Comparison of ENCODE assay signal across 8 mouse cellular contexts in genomic region chr9:44042836-44043707, GRCm38 (mm10). TPM values are rescaled to one million over a fixed set of nuclear protein-coding genes. Genes with fewer than 3 reads are reported as not detected.
A peak's percentile ranks its signal among the peaks of the same experiment; 100 is the strongest.
DNase-seq lines count a peak whose midpoint lies in the region; ATAC-seq and TF ChIP-seq lines count a peak whose summit lies in the region.

Gene Thy1, plus strand, starts transcription at chr9:44043384.

- peak; percentile 41 for DNase-seq in ES-E14 (ENCODE audit: low read depth, low spot score)
- DNase-seq in adrenal gland, postnatal 25 days, result peak; percentile 17
- peak; percentile 59 for DNase-seq in kidney, postnatal 10 days
- no peak for DNase-seq in B cell, adult 2 months

- H3K27ac ChIP-seq in ES-E14 (ENCODE audit: insufficient read depth, low read depth, low read length, poor library complexity, severe bottlenecking), result no peak within 1 kb of the TSS
- H3K27ac ChIP-seq in embryonic fibroblast, embryonic 13.5 days (ENCODE audit: insufficient read depth, low read length), result peak within 1 kb of the TSS; percentile 49
- H3K27ac ChIP-seq in heart, embryonic 12.5 days (ENCODE audit: poor library complexity, severe bottlenecking), result no peak within 1 kb of the TSS
- H3K27ac ChIP-seq in liver, embryonic 12.5 days, result no peak within 1 kb of the TSS
- peak within 1 kb of the TSS; percentile 72 for H3K27ac ChIP-seq in olfactory bulb, adult 2 months (ENCODE audit: insufficient read depth, low read depth, low read length)

- peaks cover 0 to 14% of the 10 kb centered on the region in 2 experiments; a peak in 2 of 4 replicates for H3K4me1 ChIP-seq in ES-E14 (ENCODE audit: control insufficient read depth in 2 of 2, insufficient read depth in 2 of 2, low read length in 2 of 2, poor library complexity in 1 of 2)
- H3K4me1 ChIP-seq in embryonic fibroblast, embryonic 13.5 days (ENCODE audit: control insufficient read depth, insufficient read depth, low read length), result peaks cover 5% of the 10 kb centered on the region
- peaks cover 14% of the 10 kb centered on the region for H3K4me1 ChIP-seq in heart, embryonic 12.5 days (replicated peaks)
- H3K4me1 ChIP-seq in liver, embryonic 12.5 days, result peaks cover 5% of the 10 kb centered on the region; the same call in 1 of the 2 replicates
- H3K4me1 ChIP-seq in olfactory bulb, adult 2 months (ENCODE audit: control insufficient read depth, insufficient read depth, low read length), result peaks cover 29% of the 10 kb centered on the region

- peak within 1 kb of the TSS; percentile 57 to 71 for H3K4me3 ChIP-seq in ES-E14 (ENCODE audit: insufficient read depth in 1 of 2, low read depth in 1 of 2, low read length in 2 of 2, poor library complexity in 1 of 2, severe bottlenecking in 1 of 2)
- H3K4me3 ChIP-seq in embryonic fibroblast, embryonic 13.5 days (ENCODE audit: insufficient read depth, low read length), result peak within 1 kb of the TSS; percentile 59
- H3K4me3 ChIP-seq in heart, embryonic 12.5 days, result peak within 1 kb of the TSS; percentile 39
- peak within 1 kb of the TSS; percentile 10; the same call in 1 of the 2 replicates for H3K4me3 ChIP-seq in liver, embryonic 12.5 days
- peak within 1 kb of the TSS; percentile 76 for H3K4me3 ChIP-seq in olfactory bulb, adult 2 months (ENCODE audit: insufficient read depth, low read depth, low read length)

- TF ChIP-seq POLR2A in embryonic fibroblast, embryonic 13.5 days (IDR thresholded peaks at IDR 0.05; ENCODE audit: low read depth, low read length), result peak; percentile 97
- TF ChIP-seq POLR2A in olfactory bulb, adult 2 months (IDR thresholded peaks at IDR 0.05; ENCODE audit: insufficient read depth, low read depth, low read length), result peak; percentile 41; the same call in 1 of the 2 replicates

- peaks cover 62% of the 10 kb centered on the region for H3K27me3 ChIP-seq in heart, embryonic 12.5 days (replicated peaks)
- peaks cover 80% of the 10 kb centered on the region for H3K27me3 ChIP-seq in liver, embryonic 12.5 days (replicated peaks)

- no peak for TF ChIP-seq CTCF in embryonic fibroblast, embryonic 13.5 days (IDR thresholded peaks at IDR 0.05; ENCODE audit: borderline replicate concordance, insufficient read depth, low read length)
- TF ChIP-seq CTCF in olfactory bulb, adult 2 months (IDR thresholded peaks at IDR 0.05; ENCODE audit: insufficient read depth, low read depth, low read length), result no peak

- WGBS in heart, embryonic 12.5 days, result under 1% methylated on average over 30 of the region's 30 CpGs
- WGBS in liver, embryonic 12.5 days (ENCODE audit: insufficient replicate concordance), result 3% methylated on average over 30 of the region's 30 CpGs
- 1% methylated on average over 30 of the region's 30 CpGs for WGBS in olfactory bulb, adult 2 months

- in situ Hi-C loops in ES-E14 (cut with MboI; ENCODE audit: low sequenced_read_pairs in 2 of 2, unreplicated experiment in 2 of 2), result no loop called here

- H3K9ac ChIP-seq in ES-E14 (ENCODE audit: insufficient read depth, low read depth, low read length, poor library complexity, severe bottlenecking), result peak within 1 kb of the TSS; percentile 42; the same call in 1 of the 2 replicates
- peak within 1 kb of the TSS; percentile 28; the same call in 1 of the 2 replicates for H3K9ac ChIP-seq in heart, embryonic 12.5 days
- no peak within 1 kb of the TSS for H3K9ac ChIP-seq in liver, embryonic 12.5 days

- peak; percentile 27; the same call in 1 of the 2 replicates for ATAC-seq in heart, embryonic 12.5 days (ENCODE audit: insufficient number of reproducible peaks, low FRiP score)
- ATAC-seq in liver, embryonic 12.5 days, result no peak

- H3K4me2 ChIP-seq in heart, embryonic 12.5 days, result peak within 1 kb of the TSS; percentile 73
- peak within 1 kb of the TSS; percentile 50 for H3K4me2 ChIP-seq in liver, embryonic 12.5 days

- no peaks in the 10 kb centered on the region for H3K9me3 ChIP-seq in ES-E14 (ENCODE audit: control insufficient read depth, insufficient read depth, low read depth, low read length)
- no peaks in the 10 kb centered on the region for H3K9me3 ChIP-seq in heart, embryonic 12.5 days (replicated peaks)
- no peaks in the 10 kb centered on the region for H3K9me3 ChIP-seq in liver, embryonic 12.5 days (replicated peaks)

- H3K36me3 ChIP-seq in ES-E14 (ENCODE audit: control insufficient read depth, insufficient read depth, low read length, poor library complexity, severe bottlenecking), result peaks cover 2% of the 10 kb centered on the region
- no peaks in the 10 kb centered on the region for H3K36me3 ChIP-seq in heart, embryonic 12.5 days
- H3K36me3 ChIP-seq in liver, embryonic 12.5 days, result no peaks in the 10 kb centered on the region

TF ChIP-seq in ES-E14, 5 proteins besides CTCF, POLR2A, EP300 and RAD21:
- TF ChIP-seq HCFC1 (IDR thresholded peaks at IDR 0.05; ENCODE audit: borderline replicate concordance, insufficient read depth, low read length), result no peak
- no peak for TF ChIP-seq ZC3H11A (IDR thresholded peaks at IDR 0.05; ENCODE audit: borderline replicate concordance, low read depth, low read length)

RNA-seq across cellular contexts. Expression of gene Thy1, which starts in this region (rescaled TPM):
- total RNA-seq in ES-E14 (2012; rRNA removed), result 10.2 and 15.8 TPM in 2 replicates
- 30.8 and 37.7 TPM in 2 replicates for total RNA-seq in adrenal gland, postnatal 25 days (2021)
- polyA plus RNA-seq in embryonic fibroblast, embryonic 13.5 days (2011; ENCODE audit: insufficient read length, low read depth, missing spikeins), result 930 and 1,281 TPM in 2 replicates
- 1.1 and 1.5 TPM in 2 replicates for polyA plus RNA-seq in heart, embryonic 12.5 days (2016; fragmentation: Nextera tagmentation; extraction: Ambion mirVana)
- polyA plus RNA-seq in liver, embryonic 12.5 days (2016; fragmentation: Nextera tagmentation; extraction: Ambion mirVana), result 0.19 and 0.20 TPM in 2 replicates
- polyA plus RNA-seq in olfactory bulb, adult 2 months (2012; ENCODE audit: insufficient read depth, insufficient read length, low replicate concordance, missing spikeins), result 767 and 807 TPM in 2 replicates

Comparison
In these comparisons a context has a peak if more than half of its experiments do, and no peak if none do; other contexts are left out.
1. RNA of gene Thy1 (polyA plus RNA-seq): 930 to 1,281 TPM in embryonic fibroblast, embryonic 13.5 days and 767 to 807 TPM in olfactory bulb, adult 2 months; 1.1 to 1.5 TPM in heart, embryonic 12.5 days and 0.19 to 0.20 TPM in liver, embryonic 12.5 days; every median in the first group is over 100 times any median in the second.
2. DNase-seq: peak in ES-E14 (single experiment), adrenal gland, postnatal 25 days (single experiment) and kidney, postnatal 10 days (single experiment); none in B cell, adult 2 months (0 of 2).
3. H3K27ac ChIP-seq: peak in embryonic fibroblast, embryonic 13.5 days (single experiment) and olfactory bulb, adult 2 months (single experiment); none in ES-E14 (single experiment), heart, embryonic 12.5 days (single experiment) and liver, embryonic 12.5 days (single experiment).
4. H3K4me3 ChIP-seq: peak in every context shown above with its lines; median percentile 76 in olfactory bulb, adult 2 months; 64 in ES-E14; 59 in embryonic fibroblast, embryonic 13.5 days; 39 in heart, embryonic 12.5 days; 10 in liver, embryonic 12.5 days.